Mouse (Mus musculus) olfactory bulb, adult 2 months (tissue): ENCODE data around the gene Unc13a.

Source experiments
- CTCF ChIP-seq: fragments of 200-500 bp; IDR thresholded peaks from 2 replicates; pipeline ENCODE4 v1.5.1; 2012; ENCODE audit warnings: low read depth, mild to moderate bottlenecking, low read length, moderate library complexity; ENCODE audit not compliant: insufficient read depth
- POLR2A ChIP-seq: fragments of 200-500 bp; IDR thresholded peaks from 2 replicates; pipeline ENCODE4 v1.6.1; 2012; ENCODE audit warnings: mild to moderate bottlenecking, low read depth, low read length, moderate library complexity; ENCODE audit not compliant: insufficient read depth

- no peak for TF ChIP-seq POLR2A
- TF ChIP-seq CTCF = no peak
Measured at GRCm38 (mm10) chr8:71588762-71589161, 82.8 kb downstream of the Unc13a start.
